Mouse (Mus musculus): Measurements from ENCODE around the gene Asap3.

DNA sequence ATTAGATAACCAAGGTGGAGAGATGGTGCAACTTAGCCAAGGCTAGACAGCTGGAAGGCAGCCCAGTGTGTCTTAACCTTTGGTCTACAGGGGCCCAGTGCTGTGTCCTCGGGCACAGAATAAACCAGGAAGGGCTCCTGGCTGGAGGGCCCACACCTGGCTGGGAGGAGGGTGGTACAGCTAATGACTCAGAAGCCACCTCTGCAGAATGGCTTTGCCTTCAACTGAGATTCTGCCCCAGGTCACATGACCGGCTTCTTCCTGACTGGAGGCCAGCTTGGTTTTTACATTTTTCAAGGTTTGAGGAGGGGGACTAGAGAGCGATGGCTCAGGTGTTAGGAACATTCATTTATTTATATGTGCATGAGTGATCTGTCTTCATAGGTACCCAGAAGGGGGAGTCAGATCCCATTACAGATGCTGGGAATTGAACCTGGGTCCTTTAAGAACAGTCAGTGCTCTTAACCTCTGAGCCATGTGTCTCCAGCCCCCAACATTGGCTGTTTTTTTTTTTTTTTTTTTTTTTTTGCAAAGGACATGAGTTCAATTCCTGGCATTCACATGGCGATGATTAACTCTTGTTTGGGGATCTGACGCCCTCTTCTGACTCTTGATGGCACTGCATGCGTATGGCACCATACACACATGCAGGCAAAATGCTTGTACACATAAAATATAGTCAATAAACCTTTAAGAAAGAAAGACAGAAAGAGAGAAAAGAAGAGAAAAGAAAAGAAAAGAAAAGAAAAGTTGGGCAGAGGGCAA, 17.0 kb upstream of the Asap3 start:
- TF ChIP-seq CTCF (IDR thresholded peaks at IDR 0.05; ENCODE audit: low read depth, low read length) (no peak), GATA1 (IDR thresholded peaks at IDR 0.05; ENCODE audit: borderline replicate concordance, low read length) (no peak)
